Mouse (Mus musculus) small intestine, adult 2 months (tissue): ENCODE data around the gene Tmem107.

Experiments used
- CTCF ChIP-seq: fragments of 200-500 bp; IDR thresholded peaks from 2 replicates; pipeline ENCODE4 v1.5.1; 2012; ENCODE audit warnings: low read depth, mild to moderate bottlenecking, control low read depth, inconsistent platforms, low read length, moderate library complexity, mixed read lengths; ENCODE audit not compliant: insufficient replicate concordance, insufficient read length; ENCODE audit errors: extremely low read depth
- POLR2A ChIP-seq: fragments of 200-500 bp; IDR thresholded peaks from 2 replicates; pipeline ENCODE4 v1.6.1; 2012; ENCODE audit warnings: low read depth, mild to moderate bottlenecking, control low read depth, inconsistent platforms, low read length, moderate library complexity

DNA sequence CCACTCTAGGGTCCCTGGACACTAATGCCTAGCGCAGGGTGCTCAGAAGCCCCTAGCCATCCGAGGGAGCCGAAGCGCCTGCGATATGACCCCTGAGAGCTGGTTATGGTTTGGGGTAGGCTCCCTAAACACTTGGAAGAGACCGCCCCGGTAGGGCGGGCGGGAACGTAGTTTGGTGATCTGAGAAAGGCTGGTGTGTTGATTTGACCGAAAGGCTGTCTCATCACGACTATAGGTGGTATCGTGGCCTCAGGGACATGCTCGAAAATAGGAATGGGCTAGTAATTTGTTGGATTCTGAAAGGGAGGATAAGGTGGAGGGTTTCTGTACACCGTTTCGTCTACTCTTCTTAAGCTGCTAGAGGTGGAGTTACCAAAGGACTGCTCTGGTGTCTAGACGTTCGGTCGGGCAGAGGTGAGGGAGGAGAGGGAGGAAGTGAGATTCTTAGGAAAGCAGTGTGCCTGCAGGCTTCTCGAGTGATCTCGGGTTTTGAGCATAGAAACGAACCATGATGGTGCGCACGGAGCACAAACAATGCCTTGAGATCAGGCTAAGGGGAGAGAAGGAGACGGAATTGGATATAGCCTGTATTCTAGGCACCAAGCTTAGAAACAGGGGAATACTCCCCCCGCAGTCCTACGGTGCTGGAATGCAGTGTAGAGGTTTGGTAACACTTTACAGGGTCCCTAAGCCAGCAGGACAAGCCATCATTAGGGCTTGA lies 25.1 kb downstream of the Tmem107 start:
- TF ChIP-seq CTCF = no peak
- TF ChIP-seq POLR2A = no peak; the same call in 1 of the 2 replicates
